Mouse (Mus musculus): ENCODE measurements at regions not wholly inside any gene's neighbourhood (a gene's known extent, or its start where the extent isn't known, plus 50 kb on each side); places are given as distances from the start of the nearest gene placed in this dataset.
"Not testable (repeated sequence)": the region's sequence is repeated elsewhere in the genome, so short reads cannot be mapped to it uniquely, and the experiment has no call there.

DNA sequence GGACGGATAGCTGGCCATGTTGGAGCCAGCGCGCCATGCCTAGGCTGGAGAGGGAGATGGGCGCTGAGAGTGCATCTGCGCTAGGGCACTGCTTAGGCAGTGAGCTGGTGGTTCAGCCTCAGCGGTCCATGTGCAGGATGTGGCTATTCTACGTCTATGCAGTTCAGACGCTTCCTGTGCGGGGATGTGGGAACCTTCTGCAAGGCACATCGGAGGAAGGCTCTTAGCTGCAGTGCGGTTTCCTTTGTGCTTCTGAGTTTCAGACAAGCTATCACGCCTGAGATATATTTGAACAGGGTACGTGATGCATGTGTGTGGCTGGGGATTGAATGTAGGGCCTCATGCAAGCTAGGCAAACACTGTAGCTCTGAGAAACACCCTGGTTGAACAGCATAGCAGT lies 54.4 kb upstream of the Lrpprc start:
- peak; percentile 98 for ATAC-seq

DNA sequence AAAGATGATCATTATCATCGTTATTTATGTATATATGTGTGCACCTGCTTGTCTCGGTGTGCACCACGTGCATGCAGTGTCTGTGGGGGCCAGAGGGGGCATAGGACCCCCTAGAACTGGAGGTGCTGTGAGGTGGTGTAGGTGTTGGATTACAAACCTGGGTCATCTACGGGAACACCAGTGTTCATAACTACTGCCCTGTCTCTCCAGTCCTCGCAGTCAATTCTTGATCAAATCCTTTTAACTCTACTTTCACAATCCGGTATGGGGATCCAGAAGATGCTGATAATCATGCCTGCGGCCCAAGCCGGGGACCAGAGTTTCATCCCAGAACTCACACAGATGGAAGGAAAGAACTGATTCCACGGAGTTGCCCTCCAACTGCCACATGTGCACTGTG lies 55.6 kb upstream of the Lrpprc start:
- ATAC-seq: no peak

DNA sequence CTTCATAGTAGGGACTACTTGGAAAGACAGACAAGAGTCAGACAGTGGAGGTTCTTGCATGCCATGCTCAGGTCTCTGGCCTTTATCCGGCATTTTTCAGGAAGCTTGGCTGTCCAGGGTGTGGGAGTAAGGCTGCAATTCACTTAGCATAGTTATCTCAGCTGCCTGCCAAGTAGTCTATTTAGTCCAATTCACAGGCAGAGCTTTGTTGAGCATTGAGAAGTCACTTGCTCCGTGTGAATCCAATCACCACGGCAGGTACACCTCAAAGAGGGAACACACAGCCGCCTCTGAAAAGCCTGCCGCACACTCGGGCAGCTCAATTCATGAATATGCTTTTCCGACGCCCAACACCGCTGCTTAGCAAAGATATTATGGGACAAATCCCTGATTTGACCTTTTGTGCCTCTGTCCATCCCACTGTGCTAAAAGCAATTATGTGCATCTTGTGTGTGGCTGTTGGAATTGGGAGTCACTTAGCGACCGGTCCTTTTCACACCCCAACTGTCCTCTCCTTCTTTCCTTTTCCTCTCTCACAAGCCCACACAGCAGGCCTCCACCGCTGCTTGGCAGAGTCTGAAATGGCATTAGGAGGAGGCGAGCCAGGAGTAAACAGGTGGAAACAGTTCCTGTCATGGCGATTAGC lies 57.9 kb upstream of the Lrpprc start:
- no peak for ATAC-seq

DNA sequence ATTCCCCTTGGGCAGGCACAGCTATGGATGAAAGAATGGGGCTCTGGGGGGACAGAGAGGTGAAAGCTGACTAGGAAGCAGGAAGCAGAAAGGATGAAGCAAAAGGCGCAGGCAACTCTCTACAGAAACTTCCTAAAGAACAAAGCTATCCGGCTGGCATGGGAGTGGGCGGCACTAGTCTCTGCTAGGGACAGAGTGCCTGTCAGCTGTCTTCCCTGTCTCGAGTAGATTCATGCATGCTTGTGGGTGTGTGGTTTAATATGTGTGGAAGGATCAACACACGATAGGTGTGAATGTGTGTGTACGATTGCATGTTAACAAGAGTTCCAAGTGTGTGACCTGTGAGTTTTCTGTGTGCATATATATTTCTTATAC lies 58.4 kb upstream of the Lrpprc start:
- no peak for ATAC-seq

DNA sequence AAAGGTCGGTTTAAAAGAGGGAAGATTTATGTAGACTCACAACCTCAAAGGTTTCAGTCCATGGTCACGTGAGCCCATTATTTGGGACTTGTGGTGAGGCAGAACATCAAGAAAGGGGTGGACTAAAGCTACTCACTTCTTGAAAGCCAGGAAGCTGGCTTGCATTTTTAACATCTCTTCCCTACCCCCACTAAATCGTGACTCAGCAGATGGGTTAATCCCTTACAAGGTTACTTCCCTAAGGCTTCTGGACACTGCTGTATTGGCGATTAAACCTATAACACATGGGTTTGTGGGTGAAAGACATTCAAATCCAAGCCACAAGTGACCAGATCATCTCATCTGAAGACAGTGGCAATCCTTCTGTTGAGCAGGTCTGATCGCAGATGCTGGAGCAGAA lies 59.9 kb upstream of the Lrpprc start:
- peak; percentile 30 for ATAC-seq

DNA sequence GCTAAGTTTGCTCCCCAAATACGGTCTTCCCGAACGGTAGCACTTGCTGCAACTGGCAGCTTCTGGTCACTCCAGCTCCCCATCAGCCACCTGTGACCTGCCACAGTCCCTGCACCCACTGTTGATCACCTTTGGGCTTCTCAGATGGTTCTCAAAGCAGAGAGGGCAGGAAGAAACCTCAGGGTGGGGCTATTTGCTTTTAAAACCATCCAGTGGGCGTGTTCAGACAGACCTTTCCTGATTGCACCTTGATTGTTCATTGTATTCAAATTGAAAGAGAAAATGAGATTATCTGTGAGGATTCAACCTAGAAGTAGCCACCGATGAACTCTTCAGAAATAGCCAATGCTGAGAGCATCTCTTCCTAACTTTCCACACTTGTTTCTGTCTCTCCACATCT lies 60.3 kb upstream of the Lrpprc start:
- peak; percentile 47 for ATAC-seq

DNA sequence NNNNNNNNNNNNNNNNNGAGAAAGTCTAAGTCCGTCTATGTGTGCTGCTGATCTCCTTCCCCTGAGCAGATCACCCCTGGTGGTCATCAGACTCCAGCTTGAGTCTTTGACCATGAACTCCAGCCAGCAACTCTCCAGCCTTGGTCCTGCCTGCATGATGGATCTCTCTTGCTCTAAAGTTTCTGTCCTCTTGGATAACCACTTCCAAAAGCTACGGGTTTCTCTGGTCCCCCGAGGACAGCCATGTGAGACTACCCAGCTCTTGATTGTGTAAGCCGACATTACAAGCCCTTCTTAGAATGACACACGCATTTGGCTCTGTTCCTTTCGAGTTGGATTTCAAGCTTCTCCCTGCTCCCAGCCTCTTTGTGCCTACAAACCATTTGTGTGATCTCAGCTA lies 66.4 kb upstream of the Lrpprc start:
- ATAC-seq: no peak

DNA sequence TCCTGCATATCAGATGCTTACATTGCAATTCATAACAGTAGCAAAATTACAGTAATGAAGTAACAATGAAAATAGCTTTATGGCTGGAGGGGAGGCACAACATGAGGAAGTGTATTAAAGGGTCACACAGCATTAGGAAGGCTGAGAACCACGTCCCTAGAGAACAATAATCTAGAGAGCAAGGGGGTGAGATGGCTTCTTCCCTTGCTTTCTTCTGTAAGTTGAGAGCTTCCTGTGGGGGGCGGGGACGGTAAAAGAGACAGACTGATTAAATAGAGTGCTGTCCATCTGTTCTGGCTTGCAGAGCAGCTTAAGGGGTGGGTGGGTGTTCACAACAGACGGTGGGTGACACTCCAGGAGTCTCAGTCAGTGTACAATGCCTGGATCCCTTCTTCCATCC lies 68.2 kb upstream of the Lrpprc start:
- no peak for ATAC-seq

DNA sequence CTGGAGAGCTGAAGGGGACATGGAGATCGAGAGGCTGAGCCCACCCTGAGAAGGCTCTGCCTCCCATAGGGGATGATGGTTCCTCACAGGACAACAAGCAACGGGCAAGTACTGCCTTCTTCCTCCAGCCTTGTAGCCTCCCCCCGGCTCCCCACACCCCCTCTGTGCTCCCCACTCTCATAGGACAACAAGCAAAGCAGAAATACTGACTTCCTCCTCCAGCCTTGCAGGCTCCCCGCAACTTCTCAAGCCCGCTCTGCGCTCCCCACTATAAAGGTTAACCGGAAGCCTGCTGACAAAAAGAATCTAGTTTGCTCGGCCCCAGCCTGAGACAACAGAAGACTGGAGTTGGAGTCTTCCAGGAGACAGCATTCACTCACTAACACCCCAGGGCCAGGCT lies 69.3 kb upstream of the Lrpprc start:
- ATAC-seq: peak; percentile 60

DNA sequence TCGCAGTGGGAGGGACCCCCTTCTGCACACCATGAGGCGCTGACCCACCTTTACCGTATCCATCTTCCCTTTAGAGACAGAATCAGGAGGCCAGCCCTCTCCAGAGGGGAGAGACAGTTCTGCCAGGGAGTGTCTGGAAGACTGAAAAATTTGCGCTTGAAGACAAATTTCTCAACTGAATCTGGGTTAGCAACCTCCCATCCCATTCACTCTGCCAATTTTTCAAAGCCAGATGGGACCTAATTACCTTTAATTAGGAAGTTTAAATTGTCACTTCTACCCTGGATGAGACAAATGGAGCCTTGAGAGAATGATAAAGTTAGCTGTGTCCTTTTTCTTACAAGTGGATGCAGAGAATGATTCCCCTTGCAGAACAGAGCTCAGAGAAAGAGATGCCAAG lies 70.2 kb upstream of the Lrpprc start:
- ATAC-seq: no peak

DNA sequence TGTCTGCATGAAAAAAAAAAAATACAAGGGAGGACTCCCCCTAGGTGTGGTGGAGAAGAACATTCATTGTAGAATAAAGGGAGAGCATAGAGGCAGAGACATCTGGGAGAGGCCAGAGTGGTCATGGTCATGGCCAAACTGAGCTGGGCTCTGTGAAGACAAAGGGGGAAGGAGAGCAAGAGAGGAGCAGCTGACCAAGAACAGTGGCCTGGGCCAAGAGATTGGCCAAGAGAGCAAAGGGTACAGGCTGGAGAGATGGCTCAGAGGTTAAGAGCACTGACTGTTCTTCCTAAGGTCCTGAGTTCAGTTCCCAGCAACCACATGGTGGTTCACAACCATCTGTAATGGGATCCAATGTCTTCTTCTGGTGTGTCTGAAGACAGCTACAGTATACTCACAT lies 73.6 kb upstream of the Lrpprc start:
- not testable (repeated sequence) for ATAC-seq

DNA sequence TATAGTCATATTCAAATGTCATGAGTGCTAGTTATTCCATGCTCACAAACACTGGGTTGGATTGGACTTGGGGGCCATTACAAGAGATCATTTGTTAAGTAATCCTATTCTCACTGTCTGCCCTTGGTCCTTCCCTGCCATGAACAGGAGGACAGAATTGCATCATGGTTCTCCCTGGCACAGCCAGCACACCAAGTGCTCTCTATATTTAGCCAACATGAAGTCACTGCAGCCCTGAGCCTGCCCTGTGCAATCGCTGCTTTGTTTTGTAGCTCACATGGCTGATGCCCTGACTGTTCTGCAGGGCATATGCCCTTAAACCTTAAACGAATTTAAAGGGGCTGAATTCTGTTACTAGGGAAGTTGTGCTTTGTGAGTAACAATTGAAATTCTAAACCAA lies 74.6 kb upstream of the Lrpprc start:
- no peak for ATAC-seq

DNA sequence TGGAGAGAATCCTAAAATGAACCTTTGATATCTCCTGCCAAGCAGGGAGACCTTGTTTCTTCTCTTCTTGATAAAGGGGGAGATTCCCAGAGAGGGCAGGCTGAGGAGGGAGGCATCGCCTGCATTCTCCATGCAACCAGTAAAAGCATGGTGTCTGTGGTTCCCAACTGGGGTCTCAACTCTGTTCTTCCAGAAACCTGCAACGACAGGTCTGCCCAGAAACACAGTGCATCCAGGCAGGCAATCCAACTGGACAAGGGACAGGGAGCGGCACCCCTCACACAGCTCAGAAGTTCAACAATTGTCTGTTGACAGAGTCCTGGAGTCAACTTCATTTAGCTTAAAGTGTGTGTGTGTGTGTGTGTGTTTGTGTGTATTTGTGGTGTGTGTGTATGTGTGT lies 75.0 kb upstream of the Lrpprc start:
- no peak for ATAC-seq

DNA sequence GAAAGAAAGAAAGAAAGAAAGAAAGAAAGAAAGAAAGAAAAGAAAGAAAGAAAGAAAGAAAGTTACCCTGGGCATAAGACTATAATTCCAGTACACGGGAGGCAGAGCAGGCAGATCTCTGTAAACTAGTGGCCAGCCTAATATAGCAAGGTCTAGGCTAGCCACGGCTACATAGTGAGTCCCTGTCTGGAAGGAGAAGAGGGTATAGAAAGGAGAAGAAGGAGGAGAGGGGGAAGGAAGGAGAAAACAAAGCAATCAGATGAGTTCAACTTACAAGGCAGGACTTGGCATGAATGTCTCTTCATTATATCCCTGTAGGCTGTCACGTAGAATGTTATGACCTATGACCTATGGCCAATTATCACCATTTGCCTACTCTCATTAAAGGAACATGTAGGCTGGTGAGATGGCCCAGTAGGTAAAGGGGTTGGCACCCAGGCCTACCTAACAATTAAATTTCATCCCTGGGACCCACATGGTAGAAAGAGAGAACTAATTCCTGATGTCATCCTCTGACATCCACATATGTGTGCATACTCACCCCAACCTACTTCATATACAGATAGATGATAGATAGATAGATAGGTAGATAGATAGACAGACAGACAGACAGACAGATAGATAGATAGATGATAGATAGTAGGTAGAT lies 78.6 kb upstream of the Lrpprc start:
- no peak for ATAC-seq

DNA sequence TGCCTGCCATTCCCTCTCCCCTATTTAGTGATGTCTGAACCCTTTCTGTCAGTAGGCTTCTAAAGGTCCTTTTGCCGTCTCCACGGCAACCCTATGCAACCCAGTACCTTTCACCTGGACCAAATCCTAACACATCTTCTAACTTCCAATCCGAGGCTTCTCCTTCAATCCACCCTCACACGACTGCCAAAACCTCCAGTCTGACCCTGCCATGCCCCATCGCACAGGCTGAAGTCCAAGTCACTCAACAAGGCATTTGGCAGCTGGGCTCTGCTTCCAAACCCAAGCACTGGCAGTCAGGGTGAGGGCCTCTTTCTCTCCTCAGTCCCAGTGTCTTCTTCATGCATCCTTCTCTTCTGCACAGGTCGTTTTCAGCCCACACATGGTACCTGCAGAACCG lies 83.0 kb upstream of the Lrpprc start:
- ATAC-seq: no peak

DNA sequence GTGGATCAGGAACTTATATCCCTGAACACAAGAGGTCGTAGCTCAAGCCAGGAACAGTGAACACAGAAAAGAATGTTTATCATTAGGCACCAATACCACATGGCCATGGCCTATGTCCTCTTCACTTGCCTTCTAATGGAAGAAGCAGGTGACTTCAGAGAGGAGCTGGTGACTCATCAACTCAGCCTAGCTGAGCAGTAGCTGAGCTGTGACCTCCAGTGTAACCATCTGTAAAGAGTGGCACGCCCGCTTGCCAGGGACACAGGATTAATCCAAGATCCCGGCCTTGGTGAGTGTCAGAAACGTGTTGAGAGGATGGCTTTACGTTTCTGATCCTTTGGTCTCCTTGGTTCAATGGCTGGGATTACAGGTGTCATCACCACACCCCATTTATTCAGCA lies 82.0 kb upstream of the Ppm1b start:
- no peak for ATAC-seq

DNA sequence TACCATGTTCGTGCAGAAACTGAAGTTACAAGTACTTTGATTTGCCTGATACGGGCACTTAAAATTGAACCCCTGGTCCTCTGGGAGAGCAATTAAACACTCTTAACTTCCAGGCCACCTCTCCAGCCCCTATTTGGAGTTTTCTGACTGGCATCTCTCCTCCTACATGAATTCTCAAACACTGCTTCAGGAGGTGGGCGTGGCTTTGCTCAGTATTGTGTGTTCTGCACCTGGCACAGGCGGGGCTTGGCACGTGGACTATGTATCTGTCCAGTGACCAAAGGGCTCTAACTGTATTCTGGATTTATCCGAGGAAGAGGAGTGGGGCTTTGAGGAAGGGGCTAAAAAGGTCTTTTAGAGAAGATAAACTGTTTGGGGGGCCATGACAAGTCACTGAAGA lies 81.5 kb upstream of the Ppm1b start:
- no peak for ATAC-seq

DNA sequence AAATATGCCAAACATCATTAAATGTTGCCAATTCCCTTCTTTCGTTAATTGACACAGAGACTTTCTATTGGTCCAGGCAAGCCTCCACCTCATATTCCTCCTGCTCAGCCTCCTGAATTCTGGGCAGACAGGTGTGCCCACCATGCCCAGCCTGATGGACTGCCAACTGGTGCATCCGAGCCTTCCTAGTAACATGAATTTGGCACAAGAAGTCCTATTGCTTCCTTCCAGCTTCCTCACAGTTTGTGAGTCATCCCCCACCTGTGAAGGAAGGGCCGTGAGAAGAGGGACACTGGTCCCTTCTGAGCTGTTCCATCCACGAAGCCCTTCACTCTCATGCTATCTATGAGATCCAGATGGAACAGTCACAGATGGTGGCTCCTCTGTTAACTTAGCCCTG lies 80.5 kb upstream of the Ppm1b start:
- ATAC-seq: no peak

DNA sequence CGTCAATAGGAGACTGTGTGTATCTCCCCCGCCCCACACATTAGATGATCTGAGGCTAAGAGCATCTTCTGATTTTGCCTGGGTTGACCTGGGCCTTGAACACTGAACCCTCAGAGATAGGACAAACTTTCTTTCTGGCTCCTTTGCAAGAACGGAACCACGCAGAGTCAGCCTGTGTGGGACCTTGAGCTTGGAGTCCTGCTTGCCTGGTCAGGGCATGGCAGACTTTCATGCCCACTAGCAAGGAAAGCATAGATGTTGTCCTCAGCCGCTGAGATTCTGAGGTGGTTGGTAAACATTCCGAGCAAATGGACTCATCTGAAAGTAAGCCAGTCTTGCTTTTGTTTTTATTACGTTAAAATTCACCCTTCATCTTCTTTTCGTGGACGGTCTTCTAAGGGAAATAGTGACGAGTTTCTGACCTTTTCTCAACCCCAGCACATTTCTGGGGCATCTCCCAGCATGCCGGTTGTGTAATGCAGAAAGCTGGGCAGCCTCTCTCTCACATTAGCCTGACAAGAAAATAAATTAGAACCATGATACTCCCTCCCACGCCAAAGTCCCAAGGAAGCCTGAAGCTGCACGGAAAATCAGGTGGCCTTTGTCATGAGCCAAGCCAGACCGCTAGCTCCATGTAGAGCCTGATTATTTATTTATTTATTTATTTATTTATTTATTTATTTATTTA lies 79.2 kb upstream of the Ppm1b start:
- ATAC-seq: peak; percentile 52

DNA sequence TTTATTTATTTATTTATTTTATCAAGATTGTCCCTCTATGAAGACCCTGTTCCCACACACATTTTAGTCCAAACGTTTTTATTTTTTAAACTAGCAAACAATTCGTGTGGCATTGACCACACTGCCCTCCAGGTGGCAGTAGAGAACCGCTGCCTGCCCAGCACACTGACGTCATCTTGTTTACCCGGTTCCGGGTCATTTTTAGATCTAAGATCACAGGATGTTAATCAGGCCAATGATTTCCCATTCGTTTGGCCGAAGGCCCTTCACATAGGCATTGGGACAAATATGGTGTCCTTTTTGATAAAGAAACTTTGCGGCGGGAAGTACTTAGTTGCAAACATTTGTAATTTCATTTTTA lies 78.7 kb upstream of the Ppm1b start:
- peak; percentile 82 for ATAC-seq

DNA sequence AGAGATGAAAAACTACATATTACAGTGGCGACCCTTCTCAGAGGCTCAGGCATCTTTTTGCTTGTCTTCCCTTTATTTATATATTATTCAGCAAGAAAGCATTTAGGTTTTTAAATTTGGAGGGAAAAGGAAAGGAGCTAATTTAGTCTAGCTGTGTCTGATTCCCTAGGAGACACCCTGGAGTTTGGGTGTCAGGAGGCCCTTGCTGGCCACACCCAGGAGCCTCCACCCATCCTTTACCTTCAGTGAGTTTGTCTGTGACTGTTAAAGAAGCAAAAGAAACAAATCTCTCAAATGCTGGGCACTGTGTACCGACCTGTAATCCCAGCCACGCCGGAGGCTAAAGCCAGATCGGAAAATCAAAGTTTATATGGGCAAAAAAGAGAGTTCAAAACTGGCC lies 78.2 kb upstream of the Ppm1b start:
- no peak for ATAC-seq

DNA sequence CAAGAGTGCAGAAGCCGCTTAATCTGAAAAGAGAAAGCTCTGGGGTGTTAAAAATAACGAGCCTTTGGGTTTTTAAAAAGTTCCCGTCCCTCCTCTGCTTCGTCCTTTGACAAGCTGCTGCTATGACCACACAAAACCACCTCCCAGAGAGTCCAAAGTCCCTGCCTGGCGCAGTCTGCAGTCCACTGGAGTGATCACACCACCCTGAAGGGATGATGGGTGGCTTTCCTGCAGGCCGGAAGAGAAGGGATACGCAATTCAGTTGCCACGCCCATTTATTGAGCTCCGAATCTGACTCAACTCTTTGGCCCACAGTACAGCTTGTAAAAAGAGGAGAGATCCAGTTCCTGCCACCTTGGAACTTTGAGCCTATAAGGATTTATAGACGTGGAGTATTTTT lies 77.4 kb upstream of the Ppm1b start:
- ATAC-seq: no peak

DNA sequence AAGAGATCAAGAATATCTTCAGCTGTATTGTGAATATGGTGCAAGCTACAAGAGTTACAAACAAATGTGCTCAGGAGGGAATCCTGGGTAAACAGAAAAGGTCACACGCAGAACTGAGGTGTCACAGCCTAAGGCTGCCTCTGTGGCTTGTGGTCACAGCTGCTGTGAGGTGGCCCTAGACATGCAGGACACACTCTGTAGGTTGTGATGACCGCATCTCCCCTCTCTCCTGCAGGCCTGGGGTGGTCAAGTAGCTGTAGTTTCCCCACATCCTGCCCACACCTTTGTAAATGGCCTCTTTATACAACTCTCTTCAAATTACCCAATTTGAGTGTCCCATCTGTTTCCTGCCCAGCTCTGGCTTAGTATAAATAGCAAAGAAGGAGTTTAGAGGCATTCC lies 75.6 kb upstream of the Ppm1b start:
- peak; percentile 38 for ATAC-seq

DNA sequence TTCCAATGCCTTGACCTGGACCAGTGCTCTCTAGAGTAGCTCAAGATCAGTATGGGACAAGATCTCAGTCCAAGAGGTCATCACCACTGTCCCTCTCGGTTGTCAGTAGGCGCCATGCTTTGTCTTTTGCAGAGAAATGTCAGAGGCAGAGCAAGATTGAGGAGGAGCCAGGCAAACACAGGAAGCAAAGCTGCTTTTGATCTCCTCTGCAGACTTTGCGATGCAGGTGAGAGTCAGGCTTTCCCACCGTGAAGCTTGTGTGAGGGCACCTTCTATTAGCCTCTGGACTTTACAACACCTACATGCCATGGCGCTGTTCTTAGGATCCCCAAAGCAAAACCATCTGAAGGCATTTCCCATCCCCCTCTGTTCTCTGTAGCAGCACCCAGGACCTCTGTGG lies 68.0 kb upstream of the Ppm1b start:
- peak; percentile 56 for ATAC-seq
